Mouse (Mus musculus) large intestine, adult 2 months (tissue): Measurements from ENCODE around the gene Foxe3. TPM values are rescaled to one million over a fixed set of nuclear protein-coding genes. Genes with fewer than 3 reads are reported as not detected.
"Not testable (repeated sequence)": the region's sequence is repeated elsewhere in the genome, so short reads cannot be mapped to it uniquely, and the experiment has no call there.

Source experiments
- DNase-seq: peaks from one replicate; pipeline ENCODE4 v3.0.0-alpha.2; 2012; ENCODE audit warnings: low read depth, low spot score
- WGBS: fragments of 180-500 bp; shearing (Covaris S2); methylation state at CpG from one replicate; pipeline ENCODE4 v1.1.7; 2018; 5-methylcytosine and 5-hydroxymethylcytosine counted together
- polyA plus RNA-seq: library from polyadenylated mRNA; depleted of rRNA; stranded (reverse); fragments of >200 nt; gene quantifications from 2 replicates; pipeline ENCODE4 v1.2.3, GENCODE M21; 2012; rRNA removed

Gene Foxe3
- not detected in 2 replicates for polyA plus RNA-seq

DNA sequence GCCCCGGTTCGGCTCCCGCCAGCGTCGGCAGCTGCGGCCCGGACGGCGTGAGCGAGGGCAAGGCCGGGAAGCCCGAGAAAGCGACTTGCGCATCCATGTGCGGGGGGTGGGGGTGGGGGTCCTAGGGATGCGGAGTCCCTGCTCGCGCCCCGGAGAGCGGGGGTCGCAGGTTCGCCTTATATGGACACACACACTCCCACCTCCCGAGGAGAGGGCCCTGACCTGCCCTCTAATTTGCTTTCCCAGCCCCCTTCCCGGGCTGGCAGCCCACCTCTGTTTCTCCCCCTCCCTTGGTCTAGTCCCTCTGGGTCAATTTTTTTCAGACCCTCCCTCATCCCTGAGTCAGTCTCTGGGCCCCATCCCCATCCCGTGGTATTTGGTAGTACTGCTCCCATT is at the start of gene Foxe3:
Gene Foxe3 (minus strand): TSS at position 97 of the 396 bp plus-strand sequence.
- DNase-seq, result no peak
- 4% methylated on average over 25 of the region's 25 CpGs for WGBS

DNA sequence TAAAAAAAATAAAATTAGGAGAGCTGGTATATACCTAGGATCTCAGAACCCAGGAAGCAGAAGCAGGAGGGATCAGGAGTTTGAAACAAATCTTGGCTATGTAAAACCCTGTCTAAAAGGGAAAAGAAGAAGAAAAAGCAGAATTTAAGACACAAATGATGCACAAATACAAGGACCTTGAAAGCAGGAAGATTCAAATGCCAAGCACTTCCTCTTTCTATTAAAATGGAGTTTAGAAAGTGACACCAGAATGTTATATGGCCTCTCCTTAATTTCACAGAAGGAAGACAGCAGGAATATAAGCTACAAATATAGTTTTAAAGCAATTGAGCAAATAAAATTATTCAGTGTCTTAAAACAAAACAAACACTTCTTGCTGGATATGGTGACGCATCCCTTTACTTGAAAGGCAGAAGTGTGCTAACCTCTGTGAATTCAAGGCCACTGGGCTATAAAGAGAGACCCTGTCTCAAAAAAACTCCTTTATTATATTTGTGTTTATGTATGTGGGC is 47.5 kb upstream of the Foxe3 start:
- DNase-seq, result no peak
- WGBS, result 77% methylated on average over 1 of the region's 1 CpGs

DNA sequence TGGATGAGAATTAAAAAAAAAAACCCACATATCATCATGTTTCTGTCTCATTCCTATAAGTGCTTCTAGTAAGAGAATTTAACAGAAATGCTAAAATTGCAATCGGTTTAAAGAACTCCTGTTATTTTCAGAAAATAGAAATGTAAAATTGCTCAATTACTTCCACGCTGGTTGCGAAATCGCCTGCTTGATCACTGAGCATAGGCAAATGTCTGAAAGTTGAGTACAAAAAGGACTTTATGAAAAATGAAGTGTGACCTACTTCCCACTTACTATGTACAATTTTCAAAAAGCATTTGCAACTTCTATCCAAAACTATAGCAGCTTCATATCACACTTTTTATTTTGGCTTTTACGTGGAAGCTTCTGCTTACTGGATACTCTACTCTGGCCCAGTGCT is 44.9 kb upstream of the Foxe3 start:
- DNase-seq, result no peak
- 90% methylated on average over 5 of the region's 5 CpGs for WGBS

- DNase-seq, result not testable (repeated sequence)
- 35% methylated on average over 2 of the region's 2 CpGs for WGBS
Measured at GRCm38 (mm10) chr4:114960881-114961280, 35.1 kb upstream of the Foxe3 start.

GRCm38 (mm10) chr4:114959533-114959932 is 33.7 kb upstream of the Foxe3 start:
- 85% methylated on average over 2 of the region's 2 CpGs for WGBS
- DNase-seq, result no peak

DNA sequence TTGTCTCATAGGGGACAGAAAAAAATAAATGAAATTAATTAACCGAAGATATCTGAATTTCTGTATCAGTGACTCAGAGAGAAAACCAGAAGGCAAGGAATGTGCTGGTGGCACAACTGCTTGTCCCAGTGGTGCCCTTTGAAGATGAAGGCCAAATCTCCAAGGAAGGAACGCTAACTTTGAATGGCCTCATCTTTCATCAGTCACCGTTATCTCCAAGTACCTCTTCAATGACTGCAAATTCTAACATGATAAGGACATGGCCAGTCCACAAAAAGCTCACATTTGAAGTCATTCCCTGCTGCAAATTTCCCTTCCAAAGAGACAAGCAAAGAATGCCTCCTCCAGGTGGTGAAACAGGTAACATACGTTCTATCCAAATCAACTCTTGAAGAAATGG is 33.0 kb upstream of the Foxe3 start:
- WGBS, result 93% methylated on average over 4 of the region's 4 CpGs
- DNase-seq, result no peak

DNA sequence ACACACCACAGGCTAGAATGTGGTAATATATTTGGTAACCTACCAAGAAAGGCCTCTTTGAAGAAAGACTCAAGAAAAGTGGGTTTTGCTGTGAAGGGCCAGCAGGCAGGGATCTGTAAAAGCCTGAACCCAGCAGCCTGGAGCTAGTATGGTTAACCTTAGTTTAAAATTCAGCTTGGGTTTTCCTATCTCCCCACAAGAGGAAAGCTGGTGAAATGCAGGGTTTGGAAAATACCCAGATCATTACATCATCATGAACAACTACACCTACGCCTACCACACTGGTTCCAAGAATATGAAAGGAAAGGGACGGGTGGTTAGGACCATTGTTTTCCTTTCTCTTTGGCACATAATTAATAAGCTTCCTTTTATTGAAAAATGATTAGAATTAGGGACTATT is 32.4 kb upstream of the Foxe3 start:
- WGBS, result 66% methylated on average over 2 of the region's 2 CpGs
- no peak for DNase-seq

DNA sequence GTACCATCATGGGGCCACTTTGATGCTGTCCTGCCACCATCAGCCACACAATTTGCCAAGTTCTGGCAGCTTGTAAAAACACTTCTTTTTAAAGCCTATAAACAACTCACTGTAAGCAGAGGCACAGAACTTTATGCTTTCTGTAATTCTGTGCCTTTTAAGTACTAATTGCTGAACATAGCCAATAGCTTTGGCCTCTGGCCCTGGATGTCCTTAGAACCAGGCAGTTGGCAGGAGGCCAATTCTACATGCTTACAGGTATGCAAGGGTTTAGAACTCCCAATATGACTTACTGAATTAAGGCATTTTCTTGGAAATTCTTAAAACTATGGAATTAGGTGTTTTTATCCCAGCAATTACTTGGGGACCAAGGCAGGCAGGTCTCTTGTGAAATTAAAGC is 31.6 kb upstream of the Foxe3 start:
- no peak for DNase-seq

- DNase-seq, result no peak
- 80% methylated on average over 3 of the region's 3 CpGs for WGBS
Measured at GRCm38 (mm10) chr4:114953172-114953571, 27.4 kb upstream of the Foxe3 start.

DNA sequence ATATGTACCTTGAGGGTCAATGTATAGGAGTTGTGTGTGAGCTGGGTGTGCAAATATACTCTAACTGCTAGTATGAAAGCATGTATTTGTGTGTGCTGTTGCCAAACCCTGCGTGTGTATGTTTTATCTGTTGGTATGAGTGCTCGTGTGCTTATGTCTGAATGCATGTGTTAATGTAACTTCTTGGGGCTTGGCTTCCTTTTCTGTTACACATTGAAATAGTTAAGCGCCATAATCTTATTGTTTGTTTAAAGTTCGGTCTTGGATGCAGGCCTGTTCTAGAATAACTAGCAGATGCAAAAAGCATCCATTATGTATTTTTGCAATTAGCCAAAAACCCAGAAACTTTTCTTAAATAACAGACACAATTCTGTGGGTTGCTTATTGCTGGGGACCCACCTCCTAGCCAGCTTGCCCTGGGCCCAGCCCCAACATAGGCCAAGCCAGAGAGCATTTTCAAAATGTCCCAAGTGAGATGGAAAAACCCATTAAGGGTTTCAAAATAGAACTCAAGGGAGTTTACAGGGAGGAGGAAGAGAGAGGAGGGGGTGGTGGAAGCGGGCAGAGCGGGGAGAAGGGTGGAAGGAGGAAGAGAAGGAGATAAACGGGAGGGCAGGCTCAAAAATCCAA is 22.2 kb upstream of the Foxe3 start:
- 30% methylated on average over 7 of the region's 7 CpGs for WGBS
- DNase-seq, result no peak

GRCm38 (mm10) chr4:114947395-114947794 is 21.6 kb upstream of the Foxe3 start:
- 5% methylated on average over 6 of the region's 6 CpGs for WGBS
- peak; percentile 61 for DNase-seq

GRCm38 (mm10) chr4:114946416-114946815 is 20.6 kb upstream of the Foxe3 start:
- 41% methylated on average over 4 of the region's 4 CpGs for WGBS
- DNase-seq, result no peak

DNA sequence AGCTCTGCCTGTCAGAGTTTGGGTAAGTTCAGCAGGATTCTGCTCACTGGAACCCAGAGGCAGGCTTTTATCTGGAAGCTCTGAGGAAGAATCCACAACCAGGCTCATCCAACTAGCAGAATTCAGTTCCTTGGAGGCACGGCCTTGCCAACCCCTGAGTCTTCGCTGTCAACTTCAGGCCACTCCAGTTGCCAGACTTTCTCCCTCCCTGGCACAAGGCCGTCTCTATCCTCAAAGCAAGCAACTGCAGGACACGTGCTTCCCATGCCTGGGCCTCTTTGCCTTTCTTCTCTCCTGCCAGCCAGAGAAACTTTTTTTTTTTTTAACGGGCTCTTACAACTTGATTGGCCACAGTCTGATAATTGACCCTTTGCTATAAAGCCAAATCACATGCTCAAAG is 19.2 kb upstream of the Foxe3 start:
- WGBS, result 19% methylated on average over 5 of the region's 5 CpGs
- no peak for DNase-seq

DNA sequence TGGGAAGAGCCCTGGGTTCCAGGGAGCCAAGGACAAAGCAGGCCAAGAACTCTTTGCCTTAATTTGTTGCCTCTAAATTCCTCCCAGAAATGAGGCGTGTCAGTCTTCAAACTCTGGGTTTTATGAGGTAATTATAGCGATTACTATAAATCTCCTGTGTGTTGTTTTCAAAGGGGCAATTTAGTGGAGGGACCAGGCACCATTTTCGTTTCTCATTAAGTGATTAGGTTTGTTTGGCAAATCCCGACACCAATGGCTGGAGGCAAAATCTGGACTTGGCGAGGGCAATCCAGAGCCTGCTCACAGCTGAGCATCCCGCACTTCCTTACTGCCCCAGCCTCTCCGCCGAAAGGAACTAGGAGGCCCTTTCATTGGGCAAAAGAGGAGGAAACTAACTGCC is 16.8 kb upstream of the Foxe3 start:
- DNase-seq, result peak; percentile 62
- WGBS, result 15% methylated on average over 8 of the region's 8 CpGs

DNA sequence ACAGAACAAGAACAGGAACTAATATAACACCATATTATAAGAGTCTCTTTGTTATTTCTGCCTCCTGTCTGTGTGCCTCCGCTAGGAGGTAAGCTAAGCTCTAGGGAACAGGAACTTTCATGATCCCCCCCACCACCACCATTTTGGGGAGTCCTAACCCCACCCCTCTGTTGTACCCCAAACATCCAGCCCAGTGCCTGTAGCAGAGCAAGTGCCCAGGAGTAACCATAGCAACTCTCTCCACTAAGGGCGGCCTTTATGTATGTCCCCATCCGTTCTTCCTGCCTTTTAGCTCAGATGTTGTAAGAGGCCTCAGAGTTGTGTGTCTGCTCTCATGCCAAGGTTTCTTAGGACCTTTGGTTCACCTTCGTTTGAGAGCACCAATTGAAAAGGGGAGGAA is 16.3 kb upstream of the Foxe3 start:
- 24% methylated on average over 4 of the region's 4 CpGs for WGBS
- DNase-seq, result no peak

DNA sequence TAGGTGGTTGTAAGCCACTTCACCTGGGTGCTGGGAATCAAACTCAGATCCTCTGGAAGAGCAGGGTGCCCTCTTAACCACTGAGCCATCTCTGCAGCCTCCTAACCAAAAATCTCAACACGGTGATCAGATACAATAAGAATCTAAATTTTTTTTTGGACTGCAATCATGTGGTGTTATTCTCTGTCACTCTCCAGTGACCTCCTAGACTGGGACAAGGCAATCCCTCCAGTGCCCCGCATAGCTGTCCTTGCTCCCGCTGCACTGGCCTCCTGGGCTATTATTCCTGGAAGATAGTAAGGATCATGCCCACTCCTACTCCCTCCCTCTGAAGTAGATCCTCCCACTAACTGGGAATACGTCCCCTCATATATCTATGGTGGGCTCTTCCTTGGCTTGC is 15.5 kb upstream of the Foxe3 start:
- DNase-seq, result no peak
- WGBS, result 84% methylated on average over 4 of the region's 4 CpGs

DNA sequence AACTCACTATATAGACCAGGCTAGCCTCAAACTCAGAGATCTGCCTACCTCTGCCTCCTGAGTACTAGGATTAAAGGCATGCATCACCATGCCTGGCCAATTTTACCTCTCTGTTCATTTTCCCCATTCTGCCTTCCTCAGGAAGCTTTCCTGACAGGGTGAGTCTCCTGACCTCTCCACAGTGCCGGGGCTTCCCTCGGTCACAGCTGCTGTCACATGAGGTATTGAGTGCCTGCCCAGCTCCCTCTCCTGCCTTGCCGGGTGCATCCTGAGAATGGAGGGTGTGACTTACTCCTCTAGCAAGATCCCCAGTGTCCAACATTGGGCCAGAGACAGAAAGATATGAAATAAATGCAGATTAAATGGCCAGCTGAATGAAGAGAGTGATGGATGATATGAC is 12.4 kb upstream of the Foxe3 start:
- 87% methylated on average over 3 of the region's 3 CpGs for WGBS
- DNase-seq, result no peak

DNA sequence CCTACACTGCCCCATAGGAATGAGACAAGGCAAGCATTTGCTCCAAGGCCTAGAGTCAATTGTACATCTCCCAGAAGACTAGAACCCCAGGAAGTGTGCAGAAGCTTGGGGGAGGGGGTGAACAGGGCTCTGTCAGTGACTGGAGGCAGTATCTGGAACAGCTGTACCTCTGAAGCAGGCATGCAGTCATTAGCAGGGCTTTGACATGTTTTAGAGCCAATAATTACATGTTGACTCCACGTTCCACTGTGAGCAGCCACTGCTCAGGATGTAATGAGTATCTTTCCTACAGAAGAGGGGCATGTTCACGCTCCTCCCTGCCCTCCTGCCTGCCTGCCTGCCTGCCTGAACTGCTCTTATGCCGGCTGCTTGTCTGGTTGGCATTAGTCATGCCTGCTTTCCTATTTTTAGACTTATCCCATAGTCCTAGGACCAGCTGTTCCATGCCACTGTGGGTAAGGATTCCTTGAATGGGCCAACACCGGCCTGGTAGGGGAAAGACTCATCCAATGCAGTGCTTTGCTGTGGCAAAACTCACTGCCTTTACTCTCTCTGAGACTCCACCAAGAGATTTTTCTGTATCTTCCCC is 11.7 kb upstream of the Foxe3 start:
- WGBS, result 79% methylated on average over 4 of the region's 4 CpGs
- DNase-seq, result no peak

- WGBS, result 66% methylated on average over 6 of the region's 6 CpGs
- no peak for DNase-seq
Measured at GRCm38 (mm10) chr4:114934188-114934587, 8.4 kb upstream of the Foxe3 start.

- 95% methylated on average over 4 of the region's 4 CpGs for WGBS
- DNase-seq, result no peak
Measured at GRCm38 (mm10) chr4:114932747-114933146, 6.9 kb upstream of the Foxe3 start.

GRCm38 (mm10) chr4:114929155-114929554 is 3.3 kb upstream of the Foxe3 start:
- DNase-seq, result no peak
- 79% methylated on average over 15 of the region's 15 CpGs for WGBS
